Mouse (Mus musculus): ENCODE data around the gene Kcnk2.

GRCm38 (mm10) chr1:189219051-189219450 lies 183.0 kb downstream of the Kcnk2 start:
- TF ChIP-seq CTCF (IDR thresholded peaks at IDR 0.05; ENCODE audit: extremely low read depth, insufficient read depth, insufficient read length, insufficient replicate concordance) (no peak), POLR2A (IDR thresholded peaks at IDR 0.05; ENCODE audit: low read depth, low read length) (no peak)
